Mouse (Mus musculus) liver, postnatal 0 days (tissue): ENCODE measurements around the gene Ankrd39.

Experiments
- CTCF ChIP-seq: sonication (generic); IDR thresholded peaks from 2 replicates; pipeline ENCODE4 v1.5.1; 2016; ENCODE audit warnings: antibody characterized with exemption, low read depth
- EP300 ChIP-seq: IDR thresholded peaks from 2 replicates; pipeline ENCODE4 v1.6.1; 2016; ENCODE audit warnings: antibody characterized with exemption, low read depth, mild to moderate bottlenecking

DNA sequence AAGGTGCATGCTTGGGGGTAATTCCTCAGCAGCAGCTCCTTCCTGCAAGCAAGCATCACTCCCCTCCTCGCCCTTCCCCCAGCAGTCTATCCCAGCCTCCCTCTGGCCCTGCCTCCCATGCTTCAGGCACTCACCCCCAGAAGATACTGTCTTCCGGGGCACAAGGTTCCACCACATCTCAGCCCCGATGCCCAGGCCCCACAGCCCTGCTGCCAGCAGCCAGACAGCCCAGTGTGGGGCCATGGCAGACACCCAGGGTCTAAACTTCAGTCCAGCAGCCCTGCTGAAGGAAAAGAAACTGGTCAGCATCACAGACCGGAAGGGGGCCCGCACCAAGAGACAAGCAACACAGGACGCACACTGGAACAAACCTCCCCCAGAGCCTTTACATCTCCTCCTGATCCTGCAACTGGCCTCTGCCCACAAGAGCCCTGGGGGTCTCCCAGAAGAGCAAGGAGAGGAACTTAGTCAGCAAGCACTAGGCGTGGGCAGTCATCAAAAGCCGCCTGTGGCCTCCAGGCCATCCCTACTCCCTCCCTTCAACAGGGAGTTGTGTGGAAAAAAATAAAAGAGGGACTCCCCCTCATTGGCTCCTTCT is 8.7 kb upstream of the Ankrd39 start:
- TF ChIP-seq CTCF = no peak
- TF ChIP-seq EP300 = no peak
